Mouse (Mus musculus): ENCODE measurements around the gene Olfr1417. TPM values are rescaled to one million over a fixed set of nuclear protein-coding genes. Genes with fewer than 3 reads are reported as not detected.

The Olfr1417 gene
- not detected in 2 replicates for polyA plus RNA-seq (2012; ENCODE audit: low replicate concordance)

DNA sequence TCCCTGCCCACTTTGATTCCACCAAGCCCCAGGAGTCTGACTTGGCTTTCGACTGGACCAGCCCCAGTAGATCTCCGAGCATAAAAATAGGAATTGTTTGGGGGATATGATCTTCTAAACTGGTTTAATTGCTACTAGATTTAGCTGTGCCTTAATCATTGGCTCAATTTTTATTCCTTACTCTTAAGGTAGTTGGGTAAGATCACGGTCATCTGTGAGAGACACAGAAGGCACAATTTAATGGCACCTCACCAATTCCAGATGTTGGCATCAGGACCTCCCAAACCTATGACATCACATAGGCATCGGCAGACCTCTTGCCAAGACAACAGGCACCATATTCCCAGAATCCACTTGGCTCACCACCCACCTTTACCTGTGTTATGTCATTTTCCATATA lies at the start of gene Olfr1417:
Olfr1417 (minus strand) TSS at position 101 of the 400 bp plus-strand sequence.

DNA sequence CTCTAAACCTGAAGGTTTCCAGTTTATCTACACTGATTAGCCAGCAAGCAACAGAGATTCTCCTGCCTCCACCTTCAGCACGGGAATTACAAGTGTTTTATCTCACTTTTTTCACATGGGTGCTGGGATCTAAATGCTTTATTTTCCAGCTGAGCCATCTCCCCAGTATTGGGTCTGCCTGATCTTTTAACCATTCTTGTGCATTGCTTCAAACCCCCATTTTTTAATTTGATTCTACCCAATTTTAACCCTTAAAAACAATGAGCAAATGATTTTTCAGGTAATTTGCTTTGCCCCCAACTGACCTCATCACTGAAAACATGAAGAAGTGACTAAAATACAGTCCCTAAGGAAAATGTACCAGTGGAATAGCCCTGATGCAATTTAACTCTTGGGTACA lies 47.2 kb upstream of the Olfr1417 start, which contains the start of gene Olfr1420:
Olfr1420 (plus strand) TSS at position 301 of the 400 bp plus-strand sequence.

DNA sequence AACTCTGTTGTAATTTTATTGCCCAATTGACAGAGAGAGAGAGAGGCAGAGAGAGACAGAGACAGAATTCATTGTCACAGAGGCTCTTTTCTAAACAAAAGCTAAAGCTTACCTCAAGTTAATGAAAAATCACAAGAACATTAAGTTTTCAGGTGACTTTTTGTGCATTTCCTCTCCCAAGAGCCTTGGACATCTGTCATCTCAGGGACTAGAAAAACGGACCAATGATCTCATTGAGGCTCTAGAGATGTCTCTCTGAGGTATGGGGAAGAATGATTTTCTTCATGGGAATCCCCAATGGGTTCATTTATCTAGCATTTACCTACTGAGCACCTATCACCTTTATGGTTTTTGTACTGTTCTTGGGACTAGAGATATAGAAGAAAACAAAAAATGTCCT lies 36.0 kb upstream of the Olfr1417 start, which contains the start of gene Olfr1419:
Olfr1419 (minus strand) TSS at position 101 of the 400 bp plus-strand sequence.

GRCm38 (mm10) chr19:11860966-11861365 lies 21.9 kb upstream of the Olfr1417 start, which contains the start of gene Olfr1418:
Gene Olfr1418 (minus strand): TSS chr19:11861066.

DNA sequence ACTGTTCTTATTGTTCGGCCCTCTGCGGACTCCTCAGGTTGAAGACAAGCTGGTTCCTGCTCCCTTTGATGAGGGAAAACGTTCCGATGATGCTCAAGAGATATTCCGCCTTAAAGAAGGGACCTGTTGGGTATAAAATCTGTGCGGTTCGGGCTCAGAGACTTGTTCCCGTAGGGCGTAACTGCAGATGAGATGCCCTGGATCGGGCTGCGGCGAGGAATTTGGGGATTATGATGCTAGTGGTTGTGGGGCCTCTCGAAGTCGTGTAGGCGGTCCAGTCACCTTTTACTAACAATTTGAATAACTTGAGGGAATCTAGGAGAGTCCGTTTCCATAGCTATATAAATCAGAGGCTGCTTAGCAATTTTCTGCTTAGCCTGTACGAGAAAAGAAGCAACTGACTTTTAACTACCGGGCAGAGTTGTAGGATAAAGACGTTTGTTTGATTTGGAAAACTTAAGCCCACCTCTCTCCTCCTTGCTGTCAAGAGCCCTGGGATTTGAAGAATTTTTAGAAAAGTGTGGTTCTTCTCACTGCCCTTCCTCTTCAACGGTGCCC lies 19.8 kb downstream of the Olfr1417 start, which contains the start of gene Stx3:
Stx3 (minus strand) TSS at position 261 of the 558 bp plus-strand sequence.

Other genes with a start within 250 kb of the Olfr1417 start
- gene Ms4a6d, start 234.4 kb downstream of the Olfr1417 start, polyA plus RNA-seq (2012; ENCODE audit: low replicate concordance), result 0.82 and 1.2 TPM in 2 replicates
- gene Ms4a2, start 215.5 kb downstream of the Olfr1417 start, polyA plus RNA-seq (2012; ENCODE audit: low replicate concordance), result not detected in 2 replicates
- gene Ms4a3, start 198.4 kb downstream of the Olfr1417 start, polyA plus RNA-seq (2012; ENCODE audit: low replicate concordance), result not detected in 2 replicates
- gene Oosp2, start 178.7 kb downstream of the Olfr1417 start, polyA plus RNA-seq (2012; ENCODE audit: low replicate concordance), result 0.39 TPM in 1 of 2 replicates, not detected in the other
- gene Oosp1, start 148.1 kb downstream of the Olfr1417 start, polyA plus RNA-seq (2012; ENCODE audit: low replicate concordance), result not detected in 2 replicates
- not detected in 2 replicates for gene Oosp3, start 142.2 kb downstream of the Olfr1417 start, polyA plus RNA-seq (2012; ENCODE audit: low replicate concordance)
- not detected in 2 replicates for gene Gif, start 91.7 kb downstream of the Olfr1417 start, polyA plus RNA-seq (2012; ENCODE audit: low replicate concordance)
- 0.61 and 11.3 TPM in 2 replicates for gene Mrpl16, start 68.8 kb downstream of the Olfr1417 start, polyA plus RNA-seq (2012; ENCODE audit: low replicate concordance)
- gene Stx3, start 19.8 kb downstream of the Olfr1417 start, polyA plus RNA-seq (2012; ENCODE audit: low replicate concordance), result 1.1 and 1.2 TPM in 2 replicates
- not detected in 2 replicates for gene Olfr1418, start 21.8 kb upstream of the Olfr1417 start, polyA plus RNA-seq (2012; ENCODE audit: low replicate concordance)
- gene Olfr1419, start 35.9 kb upstream of the Olfr1417 start, polyA plus RNA-seq (2012; ENCODE audit: low replicate concordance), result not detected in 2 replicates
- gene Olfr1420, start 47.3 kb upstream of the Olfr1417 start, polyA plus RNA-seq (2012; ENCODE audit: low replicate concordance), result not detected in 2 replicates
- gene Patl1, start 73.2 kb upstream of the Olfr1417 start, polyA plus RNA-seq (2012; ENCODE audit: low replicate concordance), result 7.4 and 15.6 TPM in 2 replicates
- gene Osbp, start 126.7 kb upstream of the Olfr1417 start, polyA plus RNA-seq (2012; ENCODE audit: low replicate concordance), result 5.8 and 7.0 TPM in 2 replicates
- gene Olfr1423, start 202.1 kb upstream of the Olfr1417 start, polyA plus RNA-seq (2012; ENCODE audit: low replicate concordance), result 0.05 TPM in 1 of 2 replicates, not detected in the other
- not detected in 2 replicates for gene Olfr1424, start 223.5 kb upstream of the Olfr1417 start, polyA plus RNA-seq (2012; ENCODE audit: low replicate concordance)
- 0.08 TPM in 1 of 2 replicates, not detected in the other for gene Olfr1425, start 238.5 kb upstream of the Olfr1417 start, polyA plus RNA-seq (2012; ENCODE audit: low replicate concordance)